Mouse (Mus musculus): ENCODE results near the gene Pnpt1. TPM values are rescaled to one million over a fixed set of nuclear protein-coding genes. Genes with fewer than 3 reads are reported as not detected.

Gene Pnpt1
- polyA plus RNA-seq (2016; fragmentation: Nextera tagmentation; extraction: Ambion mirVana): 30.1 and 32.9 TPM in 2 replicates

DNA sequence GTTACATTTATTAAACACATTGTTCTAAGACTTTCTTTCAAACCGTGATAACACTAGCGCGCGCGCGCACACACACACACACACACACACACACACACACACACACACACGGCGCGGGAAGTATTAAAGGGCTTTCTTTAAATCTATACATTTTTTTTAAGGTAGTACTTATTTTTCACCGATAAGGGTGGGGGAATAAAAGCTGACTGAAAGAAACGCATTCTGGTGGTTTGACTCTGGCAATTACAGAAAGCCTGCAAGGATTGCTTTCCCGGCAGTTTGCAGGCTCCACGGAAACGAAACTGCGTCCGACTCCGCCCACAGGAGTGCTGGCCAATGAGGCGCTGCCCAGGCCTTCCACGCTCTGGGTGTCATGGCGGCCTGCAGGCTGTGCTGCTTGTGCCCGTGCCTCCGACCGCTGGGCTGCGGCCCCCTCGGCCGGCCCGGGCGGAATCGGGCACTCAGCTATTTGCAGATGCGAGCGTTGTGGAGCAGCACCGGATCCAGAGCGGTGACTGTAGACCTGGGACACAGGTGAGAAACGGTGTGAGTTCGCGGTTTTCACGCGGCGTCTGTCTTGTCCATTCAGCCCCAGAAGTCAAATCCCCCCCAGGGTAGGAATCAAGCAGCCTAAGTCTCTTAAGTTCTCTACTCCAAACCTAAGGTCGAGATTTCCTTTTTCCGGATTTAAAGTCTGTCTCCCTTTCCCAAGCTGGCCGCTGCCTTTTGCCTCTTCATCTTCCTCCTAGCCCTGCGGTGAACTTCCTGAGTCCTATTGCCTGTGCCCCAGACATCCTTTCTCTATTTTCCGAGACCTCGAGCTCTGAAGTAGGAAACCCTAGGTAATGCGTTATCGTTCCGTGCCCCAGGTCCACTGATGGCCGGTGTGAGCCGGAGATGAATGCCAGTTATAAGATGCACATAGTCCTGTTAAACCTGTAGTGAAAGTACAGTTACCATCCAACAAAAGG is at the start of gene Pnpt1:
Pnpt1 (plus strand) TSS at position 360 of the 971 bp plus-strand sequence.
- peak; percentile 100 for ATAC-seq (ENCODE audit: low FRiP score, low read depth)
- Histone ChIP-seq H3K27ac (no peak within 1 kb of the TSS), H3K4me1 (peaks cover 4% of the 10 kb centered on the region; the same call in 1 of the 2 replicates), H3K9me3 (no peaks in the 10 kb centered on the region), H3K36me3 (peaks cover 13% of the 10 kb centered on the region), H3K9ac (peak within 1 kb of the TSS; percentile 81), H3K27me3 (replicated peaks) (no peaks in the 10 kb centered on the region), H3K4me2 (replicated peaks) (peak within 1 kb of the TSS; percentile 75), H3K4me3 (peak within 1 kb of the TSS; percentile 82)
- WGBS: 7% methylated on average over 50 of the region's 50 CpGs

GRCm38 (mm10) chr11:29092403-29092802 is 38.1 kb upstream of the Pnpt1 start:
- no peak overlapping the region for H3K27ac ChIP-seq
- H3K4me1 ChIP-seq: no peaks in the 10 kb centered on the region
- no peaks in the 10 kb centered on the region for H3K36me3 ChIP-seq
- no peaks in the 10 kb centered on the region for H3K9me3 ChIP-seq
- H3K4me2 ChIP-seq (replicated peaks): no peak overlapping the region
- no peak overlapping the region for H3K4me3 ChIP-seq
- ATAC-seq (ENCODE audit: low FRiP score, low read depth): no peak
- H3K27me3 ChIP-seq (replicated peaks): no peaks in the 10 kb centered on the region
- no peak overlapping the region for H3K9ac ChIP-seq
- WGBS: 86% methylated on average over 2 of the region's 2 CpGs

GRCm38 (mm10) chr11:29098926-29099325 is 31.6 kb upstream of the Pnpt1 start:
- Histone ChIP-seq H3K4me2 (replicated peaks) (no peak overlapping the region), H3K27ac (no peak overlapping the region), H3K9ac (no peak overlapping the region), H3K4me3 (no peak overlapping the region), H3K36me3 (no peaks in the 10 kb centered on the region), H3K9me3 (no peaks in the 10 kb centered on the region), H3K27me3 (replicated peaks) (no peaks in the 10 kb centered on the region), H3K4me1 (no peaks in the 10 kb centered on the region)
- WGBS: 38% methylated on average over 2 of the region's 2 CpGs
- ATAC-seq (ENCODE audit: low FRiP score, low read depth): no peak

GRCm38 (mm10) chr11:29129862-29130384 is 621 bp upstream of the Pnpt1 start:
- H3K4me1 ChIP-seq: peaks cover 4% of the 10 kb centered on the region; the same call in 1 of the 2 replicates
- no peaks in the 10 kb centered on the region for H3K27me3 ChIP-seq (replicated peaks)
- peak; percentile 74 for ATAC-seq (ENCODE audit: low FRiP score, low read depth)
- no peak overlapping the region for H3K27ac ChIP-seq
- 67% methylated on average over 11 of the region's 11 CpGs for WGBS
- peak overlapping the region; percentile 82 for H3K4me3 ChIP-seq
- no peaks in the 10 kb centered on the region for H3K9me3 ChIP-seq
- H3K36me3 ChIP-seq: peaks cover 11% of the 10 kb centered on the region
- peak overlapping the region; percentile 75 for H3K4me2 ChIP-seq (replicated peaks)
- H3K9ac ChIP-seq: peak overlapping the region; percentile 81; the same call in 1 of the 2 replicates

DNA sequence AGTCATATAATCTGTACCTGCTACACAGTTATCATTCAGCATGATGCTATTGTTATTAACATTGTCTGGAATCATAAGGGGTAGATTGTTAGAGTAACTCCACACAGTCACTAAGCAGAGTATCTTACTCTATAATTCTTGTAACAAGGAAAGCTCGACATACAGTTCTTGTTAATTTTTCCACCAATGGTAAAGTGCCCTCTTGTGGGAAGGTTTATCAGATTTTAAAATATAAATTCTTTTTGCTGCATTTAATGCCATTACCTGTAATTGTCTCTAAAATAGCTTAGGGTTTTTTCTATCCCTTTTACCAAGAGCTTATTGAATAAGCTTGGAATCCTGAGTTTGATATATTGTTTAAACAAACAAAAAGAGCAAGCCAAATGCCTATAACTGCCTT is 10.1 kb downstream of the Pnpt1 start:
- WGBS: 88% methylated on average over 1 of the region's 1 CpGs
- Histone ChIP-seq H3K36me3 (peaks cover 28% of the 10 kb centered on the region), H3K9ac (no peak overlapping the region), H3K27ac (no peak overlapping the region), H3K27me3 (replicated peaks) (no peaks in the 10 kb centered on the region), H3K4me1 (no peaks in the 10 kb centered on the region), H3K4me3 (no peak overlapping the region), H3K9me3 (no peaks in the 10 kb centered on the region), H3K4me2 (replicated peaks) (no peak overlapping the region)
- ATAC-seq (ENCODE audit: low FRiP score, low read depth): no peak

DNA sequence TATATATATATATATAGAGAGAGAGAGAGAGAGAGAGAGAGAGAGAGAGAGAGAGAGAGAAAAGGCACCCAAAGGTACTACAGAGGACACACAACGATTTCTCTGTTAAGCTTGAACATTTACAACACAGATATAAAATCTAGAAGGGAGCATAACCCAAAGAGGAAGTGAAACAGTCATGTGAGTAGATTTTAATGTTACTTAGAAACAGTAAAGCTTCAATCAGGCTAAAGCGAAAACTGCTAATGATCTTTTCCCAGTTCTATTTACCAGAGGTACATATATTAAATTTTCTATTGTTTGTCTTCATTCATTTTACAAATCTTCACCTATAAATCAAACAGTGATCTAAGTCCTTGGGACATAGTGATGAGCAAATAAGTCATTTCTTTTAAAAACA is 18.4 kb downstream of the Pnpt1 start:
- no peak for ATAC-seq (ENCODE audit: low FRiP score, low read depth)
- Histone ChIP-seq H3K27me3 (replicated peaks) (no peaks in the 10 kb centered on the region), H3K4me2 (replicated peaks) (no peak overlapping the region), H3K36me3 (peaks cover 29% of the 10 kb centered on the region), H3K9me3 (no peaks in the 10 kb centered on the region), H3K4me1 (no peaks in the 10 kb centered on the region), H3K9ac (no peak overlapping the region), H3K4me3 (no peak overlapping the region), H3K27ac (no peak overlapping the region)
- WGBS: 85% methylated on average over 2 of the region's 2 CpGs

- H3K27me3 ChIP-seq (replicated peaks): no peaks in the 10 kb centered on the region
- ATAC-seq (ENCODE audit: low FRiP score, low read depth): no peak
- no peak overlapping the region for H3K27ac ChIP-seq
- H3K4me1 ChIP-seq: no peaks in the 10 kb centered on the region
- no peak overlapping the region for H3K4me2 ChIP-seq (replicated peaks)
- H3K36me3 ChIP-seq: peaks cover 23% of the 10 kb centered on the region; the same call in 1 of the 2 replicates
- WGBS: 95% methylated on average over 4 of the region's 4 CpGs
- no peak overlapping the region for H3K9ac ChIP-seq
- H3K9me3 ChIP-seq: no peaks in the 10 kb centered on the region
- H3K4me3 ChIP-seq: no peak overlapping the region
Observed at GRCm38 (mm10) chr11:29163569-29163968, 33.0 kb downstream of the Pnpt1 start.

DNA sequence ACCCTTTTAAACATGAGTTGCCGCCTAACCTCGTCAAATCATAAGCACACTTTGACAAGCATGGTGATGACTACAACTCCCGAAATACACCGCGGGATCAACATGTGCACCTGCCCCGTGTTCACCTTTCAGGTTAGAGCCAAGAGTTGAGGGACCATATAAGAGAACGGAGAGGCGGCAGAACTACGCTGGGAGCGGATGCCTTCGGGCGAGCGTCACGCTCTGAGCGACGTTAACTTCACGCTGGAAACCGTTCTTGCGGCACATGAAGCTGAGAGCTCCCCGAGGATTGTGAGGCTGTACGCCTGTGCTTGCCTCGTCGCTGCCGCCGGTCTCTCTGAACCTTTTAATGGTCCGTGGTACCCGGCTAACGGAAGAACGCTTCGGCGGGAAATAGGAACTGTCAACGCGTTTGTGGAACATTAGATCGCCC is 41.4 kb downstream of the Pnpt1 start:
- Histone ChIP-seq H3K9ac (peak overlapping the region; percentile 92), H3K27me3 (replicated peaks) (no peaks in the 10 kb centered on the region), H3K36me3 (no peaks in the 10 kb centered on the region), H3K4me2 (replicated peaks) (peak overlapping the region; percentile 84), H3K4me1 (peaks cover 11% of the 10 kb centered on the region), H3K4me3 (peak overlapping the region; percentile 87), H3K27ac (0 out of 2 replicates have a peak overlapping the region, but pooled peaks have one; percentile 3), H3K9me3 (no peaks in the 10 kb centered on the region)
- peak; percentile 46 for ATAC-seq (ENCODE audit: low FRiP score, low read depth)
- under 1% methylated on average over 34 of the region's 34 CpGs for WGBS

GRCm38 (mm10) chr11:29172563-29173124 is 42.1 kb downstream of the Pnpt1 start, which contains the start of gene Ppp4r3b:
TSS of gene Ppp4r3b (plus strand) at chr11:29172890.
- Histone ChIP-seq H3K4me2 (replicated peaks) (peak within 1 kb of the TSS; percentile 84), H3K27me3 (replicated peaks) (no peaks in the 10 kb centered on the region), H3K4me3 (peak within 1 kb of the TSS; percentile 87), H3K27ac (peak within 1 kb of the TSS; percentile 82), H3K36me3 (no peaks in the 10 kb centered on the region), H3K4me1 (peaks cover 11% of the 10 kb centered on the region), H3K9me3 (no peaks in the 10 kb centered on the region), H3K9ac (peak within 1 kb of the TSS; percentile 92)
- ATAC-seq (ENCODE audit: low FRiP score, low read depth): peak; percentile 98
- under 1% methylated on average over 50 of the region's 50 CpGs for WGBS

- peak; percentile 82 for ATAC-seq (ENCODE audit: low FRiP score, low read depth)
- Histone ChIP-seq H3K4me1 (peaks cover 11% of the 10 kb centered on the region), H3K27ac (peak overlapping the region; percentile 82), H3K9ac (peak overlapping the region; percentile 92), H3K4me2 (replicated peaks) (peak overlapping the region; percentile 84), H3K27me3 (replicated peaks) (no peaks in the 10 kb centered on the region), H3K9me3 (no peaks in the 10 kb centered on the region), H3K36me3 (no peaks in the 10 kb centered on the region), H3K4me3 (peak overlapping the region; percentile 87)
- WGBS: under 1% methylated on average over 38 of the region's 38 CpGs
Observed at GRCm38 (mm10) chr11:29173125-29173631, 42.6 kb downstream of the Pnpt1 start.

DNA sequence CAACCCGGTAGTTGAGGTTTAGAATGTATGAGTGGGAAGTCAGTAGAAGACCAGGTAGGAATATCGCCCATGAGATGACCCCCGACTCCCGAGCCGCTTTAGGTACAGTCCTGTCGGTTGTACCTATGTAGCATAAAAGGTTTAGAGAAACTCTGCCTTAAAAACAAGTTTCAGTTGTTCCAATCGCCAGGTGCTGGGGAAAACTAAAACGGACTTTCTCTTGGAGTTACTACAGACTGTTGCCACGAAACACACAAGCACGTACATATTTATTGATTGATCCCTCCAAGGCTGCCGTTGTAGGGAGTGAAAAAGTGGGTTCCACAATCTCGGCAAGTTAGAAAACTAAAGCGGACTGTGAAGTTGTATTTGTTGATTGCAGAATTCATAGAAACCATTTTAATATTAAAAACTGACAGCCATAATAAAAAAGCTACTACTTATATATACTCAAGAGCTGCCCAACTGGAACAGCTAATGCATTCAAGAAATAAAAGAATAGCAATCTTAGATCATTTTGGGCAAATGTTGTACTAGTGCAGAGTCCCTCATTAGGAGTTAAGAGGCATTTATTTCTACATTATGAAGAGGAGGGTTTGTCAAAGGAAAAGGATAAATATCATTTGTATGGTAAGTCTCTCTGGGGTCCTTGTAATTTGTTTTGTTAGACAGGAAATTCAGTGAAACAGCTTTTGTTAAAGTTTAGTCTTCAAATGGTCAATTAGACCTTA is 43.3 kb downstream of the Pnpt1 start:
- Histone ChIP-seq H3K9ac (peak overlapping the region; percentile 92), H3K36me3 (no peaks in the 10 kb centered on the region), H3K27me3 (replicated peaks) (no peaks in the 10 kb centered on the region), H3K4me1 (peaks cover 11% of the 10 kb centered on the region), H3K27ac (0 out of 2 replicates have a peak overlapping the region, but pooled peaks have one; percentile 82), H3K9me3 (no peaks in the 10 kb centered on the region), H3K4me2 (replicated peaks) (peak overlapping the region; percentile 84), H3K4me3 (peak overlapping the region; percentile 87)
- no peak for ATAC-seq (ENCODE audit: low FRiP score, low read depth)
- WGBS: 6% methylated on average over 13 of the region's 13 CpGs

All from neural tube, embryonic 12.5 days (tissue).